Mouse (Mus musculus) hindbrain, embryonic 10.5 days (tissue): ENCODE measurements around the gene Fer1l5. TPM values are rescaled to one million over a fixed set of nuclear protein-coding genes. Genes with fewer than 3 reads are reported as not detected.
A peak's percentile ranks its signal among the peaks of the same experiment; 100 is the strongest.

Experiments used
- DNase-seq: peaks from one replicate; pipeline ENCODE4 v3.0.0-alpha.2; 2017; ENCODE audit warnings: low spot score
- H3K27ac ChIP-seq: fragments of 300-500 bp; sonication (generic); 2 replicates; pipeline ENCODE4 v1.5.1; 2016; ENCODE audit warnings: mild to moderate bottlenecking, moderate library complexity
- H3K27me3 ChIP-seq: fragments of 300-500 bp; sonication (generic); 2 replicates; pipeline ENCODE4 v1.6.1; 2016; ENCODE audit warnings: mild to moderate bottlenecking; ENCODE audit not compliant: poor library complexity, insufficient read depth, severe bottlenecking
- H3K36me3 ChIP-seq: fragments of 300-500 bp; sonication (generic); 2 replicates; pipeline ENCODE4 v1.6.1; 2016; ENCODE audit warnings: mild to moderate bottlenecking, moderate library complexity
- H3K4me1 ChIP-seq: fragments of 300-500 bp; sonication (generic); replicated peaks from 2 replicates; pipeline ENCODE4 v1.6.1; 2016; ENCODE audit warnings: mild to moderate bottlenecking
- H3K4me3 ChIP-seq: fragments of 300-500 bp; sonication (generic); 2 replicates; pipeline ENCODE4 v1.5.1; 2016; ENCODE audit warnings: mild to moderate bottlenecking, moderate library complexity
- H3K9me3 ChIP-seq: fragments of 300-500 bp; sonication (generic); 2 replicates; pipeline ENCODE4 v1.6.1; 2016; ENCODE audit warnings: mild to moderate bottlenecking, moderate library complexity
- WGBS: fragments of 180-500 bp; shearing (Covaris S2); methylation state at CpG from one replicate; pipeline ENCODE4 v1.1.7; 2016; 5-methylcytosine and 5-hydroxymethylcytosine counted together
- polyA plus RNA-seq: library from polyadenylated mRNA; unstranded; fragments of >200 nt; fragmentation: Nextera tagmentation; extraction: Ambion mirVana; gene quantifications from 2 replicates; pipeline ENCODE4 v1.2.1, GENCODE M21; 2016

Gene Fer1l5
- polyA plus RNA-seq = 1.2 and 1.6 TPM in 2 replicates

DNA sequence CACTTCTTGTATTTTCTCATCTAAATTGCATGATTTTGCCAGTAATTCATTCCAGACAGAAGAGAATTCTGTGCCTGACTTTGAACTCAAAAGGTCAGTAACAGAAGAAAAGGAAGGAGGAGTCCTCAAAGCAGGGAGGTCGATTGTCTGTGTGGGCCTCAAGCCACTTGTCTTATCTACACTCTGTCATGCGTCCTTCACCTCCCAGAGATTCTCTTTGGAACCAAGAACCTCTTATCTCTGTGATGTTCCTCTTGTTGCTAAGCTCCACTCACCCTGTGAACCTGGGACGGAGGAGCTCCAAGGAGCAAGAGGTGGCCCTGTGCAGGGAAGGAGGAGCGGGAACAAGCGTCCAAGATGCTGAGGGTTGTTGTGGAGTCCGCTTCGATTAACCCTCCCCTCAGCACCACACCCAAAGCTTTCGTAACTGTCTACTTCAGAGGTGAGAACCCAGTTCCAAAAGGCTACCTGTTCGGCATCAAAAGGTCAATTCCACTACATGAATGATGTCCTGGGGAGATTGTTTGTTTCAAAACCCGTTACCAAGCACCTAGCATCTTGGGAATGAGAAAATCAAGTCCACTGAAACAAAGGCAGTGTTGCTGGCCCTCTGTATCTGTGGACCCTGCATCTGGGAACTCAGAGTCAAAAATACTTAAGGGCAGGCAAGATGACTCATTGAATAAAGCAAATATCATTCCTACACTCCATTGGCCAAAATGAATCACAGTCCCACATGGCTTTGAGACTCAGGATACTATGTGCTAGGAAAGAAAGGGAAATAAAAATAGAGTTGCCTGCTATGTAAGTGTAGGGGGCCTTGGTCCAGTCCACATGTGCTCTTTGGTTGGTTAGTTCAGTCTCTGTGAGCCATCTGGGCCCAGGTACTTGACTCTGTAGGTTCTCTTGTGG lies at the start of gene Fer1l5:
Gene Fer1l5 (plus strand): TSS at position 358 of the 912 bp plus-strand sequence.
- DNase-seq = no peak
- H3K27ac ChIP-seq = no peak within 1 kb of the TSS
- 83% methylated on average over 10 of the region's 10 CpGs for WGBS

DNA sequence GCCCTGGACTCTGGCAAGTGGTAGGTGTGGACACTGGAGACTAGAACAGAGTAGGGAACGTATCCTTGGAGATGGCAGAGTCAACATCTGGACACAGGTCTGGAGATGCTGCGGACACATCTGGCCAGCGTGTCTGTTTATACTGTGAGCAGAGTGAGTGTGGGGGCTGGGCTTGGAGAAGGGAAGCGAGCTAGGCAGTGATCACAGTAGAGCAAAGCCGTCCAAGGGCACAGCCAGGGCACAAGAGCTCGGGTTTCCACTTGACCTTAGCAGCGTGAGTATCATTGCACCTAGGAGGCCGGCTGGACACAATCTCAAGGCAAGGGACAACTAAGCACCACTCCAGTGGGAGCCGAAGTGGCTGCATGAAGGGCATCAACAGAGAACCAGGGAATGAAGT lies 49.0 kb upstream of the Fer1l5 start:
- no peaks in the 10 kb centered on the region for H3K27me3 ChIP-seq
- H3K4me1 ChIP-seq = peaks cover 10% of the 10 kb centered on the region
- no peak for DNase-seq
- no peak overlapping the region for H3K27ac ChIP-seq
- H3K36me3 ChIP-seq = peaks cover 39% of the 10 kb centered on the region
- H3K4me3 ChIP-seq = no peak overlapping the region
- no peaks in the 10 kb centered on the region for H3K9me3 ChIP-seq
- WGBS = 63% methylated on average over 9 of the region's 9 CpGs

More for the DNA sequence above, at the start of gene Fer1l5:
- no peak within 1 kb of the TSS for H3K4me3 ChIP-seq
- H3K27me3 ChIP-seq = no peaks in the 10 kb centered on the region
- H3K9me3 ChIP-seq = no peaks in the 10 kb centered on the region
- H3K4me1 ChIP-seq = peaks cover 15% of the 10 kb centered on the region
- H3K36me3 ChIP-seq = no peaks in the 10 kb centered on the region

DNA sequence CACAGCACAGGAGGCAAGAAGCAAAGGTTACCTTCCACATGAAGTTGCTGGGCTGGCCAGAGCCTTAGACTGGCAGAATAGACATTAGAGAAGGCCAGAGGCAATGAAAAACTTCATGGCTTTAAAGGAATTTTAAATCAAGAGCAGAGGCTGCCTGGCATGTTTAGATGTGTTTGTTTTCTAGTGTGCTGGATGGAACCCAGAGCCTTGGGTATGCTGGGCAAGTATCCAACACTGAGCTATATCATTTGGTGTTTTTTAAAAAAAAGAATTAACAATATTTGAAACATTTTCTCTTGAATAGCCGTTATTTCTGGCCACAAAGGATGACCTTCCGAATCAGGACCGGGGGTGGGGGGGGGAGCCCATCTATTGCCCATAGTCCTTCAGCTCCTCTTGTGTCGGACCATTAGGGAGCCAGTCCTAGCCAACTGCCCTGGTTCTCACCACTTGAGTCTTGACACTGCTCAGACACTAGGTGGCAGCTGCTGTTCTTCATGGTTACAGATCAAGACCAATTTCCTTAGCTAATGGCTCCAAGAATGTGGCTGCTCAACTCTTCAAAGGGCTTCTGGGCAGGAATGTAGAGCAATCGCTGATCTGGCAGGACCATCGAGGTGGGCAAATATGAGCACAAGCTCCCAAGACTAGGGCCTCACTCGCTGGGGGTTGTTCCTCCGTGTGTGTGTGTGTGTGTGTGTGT lies 48.2 kb upstream of the Fer1l5 start:
- peak; percentile 40 for DNase-seq

DNA sequence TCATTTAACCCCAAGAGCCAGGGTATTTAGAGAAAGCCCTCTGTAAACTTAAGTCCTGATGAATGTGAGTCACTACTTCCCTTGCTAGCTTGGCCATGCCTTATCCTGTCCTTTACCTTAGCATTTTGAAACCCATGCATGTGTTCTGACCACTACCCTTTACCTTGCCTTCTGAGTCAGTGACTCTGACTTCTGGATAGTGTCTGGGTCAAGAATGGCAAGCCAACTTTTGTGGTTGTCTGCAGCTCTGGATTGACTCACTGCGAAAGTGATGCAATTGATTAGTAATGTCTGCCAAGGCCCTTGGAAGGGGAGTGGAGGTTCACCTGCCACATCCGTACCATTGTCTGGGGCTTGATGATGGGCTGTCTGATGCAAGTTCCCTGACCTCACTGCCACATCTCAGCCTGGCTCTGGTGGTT lies 46.2 kb upstream of the Fer1l5 start:
- WGBS = 93% methylated on average over 2 of the region's 2 CpGs
- Histone ChIP-seq H3K36me3 (peaks cover 36% of the 10 kb centered on the region), H3K27ac (no peak overlapping the region), H3K27me3 (no peaks in the 10 kb centered on the region), H3K4me3 (no peak overlapping the region), H3K4me1 (peaks cover 10% of the 10 kb centered on the region), H3K9me3 (no peaks in the 10 kb centered on the region)
- DNase-seq = no peak

More for the DNA sequence above, 48.2 kb upstream of the Fer1l5 start:
- Histone ChIP-seq H3K4me1 (peaks cover 10% of the 10 kb centered on the region), H3K27ac (no peak overlapping the region), H3K4me3 (no peak overlapping the region), H3K27me3 (no peaks in the 10 kb centered on the region), H3K36me3 (peaks cover 40% of the 10 kb centered on the region), H3K9me3 (no peaks in the 10 kb centered on the region)
- 61% methylated on average over 8 of the region's 8 CpGs for WGBS

DNA sequence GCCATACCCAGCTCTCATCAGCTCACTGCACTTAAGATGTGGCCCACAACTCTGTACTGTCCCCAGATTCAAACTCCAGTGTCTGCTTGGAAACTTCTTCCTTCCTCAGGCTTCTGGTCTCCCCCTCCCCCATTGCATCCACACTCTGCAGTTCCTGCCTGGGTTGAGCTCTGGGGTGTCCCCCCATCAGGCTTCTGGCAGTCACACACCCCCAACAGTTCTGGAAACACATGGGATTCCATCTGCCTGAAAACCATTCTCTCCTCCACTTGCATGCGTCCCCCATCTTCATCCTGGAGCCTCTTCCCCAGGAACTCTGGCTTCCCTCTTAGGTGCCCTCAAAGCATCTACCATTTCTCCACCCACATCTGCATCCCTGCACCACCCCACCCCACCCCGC lies 45.3 kb upstream of the Fer1l5 start:
- no peaks in the 10 kb centered on the region for H3K9me3 ChIP-seq
- WGBS = 91% methylated on average over 2 of the region's 2 CpGs
- DNase-seq = no peak
- peaks cover 10% of the 10 kb centered on the region for H3K4me1 ChIP-seq
- peaks cover 41% of the 10 kb centered on the region for H3K36me3 ChIP-seq
- no peak overlapping the region for H3K4me3 ChIP-seq
- no peak overlapping the region for H3K27ac ChIP-seq
- no peaks in the 10 kb centered on the region for H3K27me3 ChIP-seq

DNA sequence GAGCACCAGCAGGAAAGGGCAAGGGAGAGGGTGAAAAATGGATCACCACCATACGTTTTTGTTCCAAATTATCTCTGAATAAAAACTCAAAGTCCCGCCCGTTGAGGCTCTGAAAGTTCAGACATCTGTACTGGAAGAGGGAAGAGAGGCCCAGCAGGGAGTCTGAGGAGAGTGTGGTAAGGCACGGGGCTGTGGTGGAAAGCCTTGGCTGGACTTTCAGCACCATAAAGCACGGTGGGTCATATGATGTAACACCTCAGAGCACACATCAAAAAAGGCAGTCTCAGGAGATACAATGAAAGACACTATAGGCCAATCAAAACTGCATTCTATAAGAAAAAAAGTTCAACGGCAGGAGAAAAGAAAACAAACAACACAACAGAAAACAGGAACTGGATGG lies 40.3 kb upstream of the Fer1l5 start:
- H3K9me3 ChIP-seq = no peaks in the 10 kb centered on the region
- no peak overlapping the region for H3K27ac ChIP-seq
- no peaks in the 10 kb centered on the region for H3K27me3 ChIP-seq
- peaks cover 70% of the 10 kb centered on the region for H3K36me3 ChIP-seq
- no peak for DNase-seq
- no peaks in the 10 kb centered on the region for H3K4me1 ChIP-seq
- WGBS = 81% methylated on average over 6 of the region's 6 CpGs
- no peak overlapping the region for H3K4me3 ChIP-seq

DNA sequence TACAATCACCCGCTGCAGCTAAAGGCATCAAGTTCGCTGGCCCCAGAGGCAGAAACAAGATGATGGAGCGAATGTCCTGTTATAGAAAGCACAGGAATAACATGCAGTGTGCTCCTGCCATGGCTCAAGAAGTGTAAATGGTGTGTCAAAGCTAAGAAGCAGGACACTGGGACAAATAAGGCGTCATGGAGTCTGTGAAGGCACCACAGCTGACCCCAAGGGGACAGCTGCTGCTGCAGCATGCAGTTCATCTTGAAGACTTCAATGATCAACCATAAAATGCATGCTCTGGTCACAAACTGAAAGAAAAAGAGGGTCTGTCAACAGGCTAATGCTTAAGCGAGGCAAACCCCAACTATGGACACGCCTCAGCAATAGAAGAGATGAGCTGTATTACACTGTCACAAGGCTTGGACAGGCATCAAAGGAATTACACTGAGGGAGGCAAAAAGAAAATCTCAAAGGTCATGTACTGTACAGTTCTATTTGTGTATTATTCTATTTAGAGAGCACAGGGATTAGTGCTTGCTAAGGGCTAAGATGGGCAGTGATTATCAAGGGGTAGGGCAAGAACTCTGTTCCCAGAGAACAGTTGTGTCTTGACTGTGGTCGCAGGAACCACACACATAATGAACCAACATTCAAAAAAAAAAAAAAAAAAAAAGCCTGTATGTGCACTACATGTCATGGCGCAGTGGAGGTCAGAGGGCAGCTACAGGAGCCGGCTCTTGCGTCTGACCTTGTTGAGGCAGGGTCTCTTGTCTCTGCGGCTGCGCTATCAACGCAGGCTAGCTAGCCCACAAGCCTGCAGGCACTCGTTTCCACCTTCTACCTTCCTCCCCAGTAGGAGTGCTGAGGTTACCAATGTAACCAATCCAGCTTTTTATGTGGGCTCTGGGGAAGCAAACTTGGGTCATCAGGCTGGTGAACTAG lies 38.9 kb upstream of the Fer1l5 start:
- no peak overlapping the region for H3K4me3 ChIP-seq
- 79% methylated on average over 14 of the region's 14 CpGs for WGBS

DNA sequence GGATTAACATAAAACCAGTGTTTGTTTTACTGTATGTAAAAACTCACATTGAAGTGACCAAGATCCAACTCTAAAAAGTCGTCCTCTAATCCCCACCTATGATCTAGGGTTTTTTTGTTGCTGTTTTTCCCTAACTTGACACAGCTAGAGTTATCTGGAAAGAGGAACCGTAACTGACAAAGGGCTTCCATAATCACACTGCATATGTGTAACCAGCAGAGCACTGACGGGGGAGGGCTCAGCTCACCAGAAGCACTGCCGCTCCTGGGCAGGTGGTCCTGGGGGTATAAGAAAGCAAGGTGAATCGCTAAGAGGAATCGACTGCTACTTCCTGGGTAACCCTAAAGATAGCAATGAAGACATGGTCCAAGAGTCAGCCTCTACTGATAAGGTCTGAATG lies 29.5 kb upstream of the Fer1l5 start:
- WGBS = 95% methylated on average over 6 of the region's 6 CpGs
- no peaks in the 10 kb centered on the region for H3K27me3 ChIP-seq
- H3K27ac ChIP-seq = no peak overlapping the region
- DNase-seq = no peak
- H3K36me3 ChIP-seq = peaks cover 100% of the 10 kb centered on the region
- no peak overlapping the region for H3K4me3 ChIP-seq
- no peaks in the 10 kb centered on the region for H3K9me3 ChIP-seq
- no peaks in the 10 kb centered on the region for H3K4me1 ChIP-seq

More for the DNA sequence above, 38.9 kb upstream of the Fer1l5 start:
- DNase-seq = no peak
- Histone ChIP-seq H3K36me3 (peaks cover 75% of the 10 kb centered on the region), H3K4me1 (no peaks in the 10 kb centered on the region), H3K27ac (no peak overlapping the region), H3K27me3 (no peaks in the 10 kb centered on the region), H3K9me3 (no peaks in the 10 kb centered on the region)

DNA sequence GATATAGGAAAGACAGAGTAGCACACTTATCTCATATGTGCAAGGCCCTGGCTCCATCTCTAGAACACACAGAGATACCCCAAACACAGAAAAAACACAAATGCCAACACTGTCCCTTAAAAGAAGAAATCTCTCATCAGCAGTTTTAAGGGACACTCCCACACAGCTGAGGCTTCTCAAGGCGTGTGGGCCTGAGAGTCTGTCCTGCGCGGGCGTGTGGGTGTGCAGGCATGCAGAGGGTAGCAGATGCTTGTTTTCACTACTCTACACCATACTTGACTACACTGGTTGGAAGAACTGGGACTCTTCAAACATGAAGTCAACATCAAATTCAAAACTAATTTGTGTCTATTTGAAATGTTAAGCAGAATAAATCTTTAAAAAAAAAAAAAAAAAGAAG lies 19.7 kb upstream of the Fer1l5 start:
- H3K36me3 ChIP-seq = peaks cover 98% of the 10 kb centered on the region

DNA sequence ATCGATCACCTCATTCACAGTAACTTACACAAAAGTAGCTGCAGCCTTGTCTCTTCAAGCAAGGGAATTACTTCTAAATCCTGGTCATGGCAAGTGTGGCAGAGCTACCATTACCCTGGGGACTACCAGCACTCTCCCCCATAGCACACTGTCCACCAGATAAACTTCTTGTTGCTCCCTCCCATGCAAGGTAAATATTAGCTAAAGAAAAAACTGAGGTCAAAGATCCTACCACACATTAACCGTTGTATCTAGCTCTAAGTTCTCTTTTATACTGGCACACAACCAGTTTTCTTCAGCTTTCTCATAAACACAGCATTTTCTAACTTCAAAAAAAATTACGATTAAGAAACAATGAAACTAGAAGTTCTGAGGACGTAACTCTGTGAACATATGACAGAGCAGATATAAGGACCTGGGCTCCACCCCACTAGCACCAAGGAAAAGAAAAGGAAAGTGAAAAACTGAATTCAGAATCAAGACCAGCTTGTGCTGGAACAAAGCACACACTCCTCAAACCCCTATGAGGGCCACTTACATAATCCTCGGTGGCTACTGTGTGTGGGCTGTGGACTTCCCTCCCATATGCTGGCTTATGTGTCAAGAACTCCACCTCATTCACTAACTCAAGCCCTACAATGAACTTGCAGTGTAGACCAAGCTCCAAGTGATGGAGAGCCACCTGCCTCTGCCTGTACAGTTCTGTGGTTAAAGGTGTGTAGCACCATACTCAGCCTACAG lies 15.0 kb upstream of the Fer1l5 start:
- 94% methylated on average over 5 of the region's 5 CpGs for WGBS
- Histone ChIP-seq H3K27ac (no peak overlapping the region), H3K27me3 (no peaks in the 10 kb centered on the region), H3K9me3 (no peaks in the 10 kb centered on the region), H3K4me1 (no peaks in the 10 kb centered on the region), H3K4me3 (no peak overlapping the region), H3K36me3 (peaks cover 95% of the 10 kb centered on the region)
- no peak for DNase-seq

More for the DNA sequence above, 19.7 kb upstream of the Fer1l5 start:
- H3K9me3 ChIP-seq = no peaks in the 10 kb centered on the region
- WGBS = 86% methylated on average over 4 of the region's 4 CpGs
- no peaks in the 10 kb centered on the region for H3K4me1 ChIP-seq
- H3K27me3 ChIP-seq = no peaks in the 10 kb centered on the region
- no peak overlapping the region for H3K27ac ChIP-seq
- H3K4me3 ChIP-seq = no peak overlapping the region
- DNase-seq = no peak

DNA sequence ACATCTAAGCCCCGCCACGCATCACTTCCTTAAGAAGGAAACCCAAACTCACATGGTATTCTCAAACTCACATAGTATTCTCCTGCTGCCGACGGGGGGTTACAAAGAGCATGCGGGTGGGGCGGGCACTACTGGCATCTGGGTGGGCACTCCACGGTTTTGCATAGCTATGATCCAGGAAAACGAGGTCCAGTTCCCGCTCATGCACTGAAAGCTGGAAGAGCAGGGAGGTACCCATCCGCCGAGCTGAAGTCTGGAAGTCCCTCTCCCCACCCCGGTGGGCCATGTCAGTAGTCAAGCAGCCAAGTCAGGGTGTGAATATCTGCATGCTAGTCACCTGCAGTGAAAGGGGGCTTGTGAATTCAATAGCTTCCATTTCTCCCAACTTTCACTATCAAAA lies 4.4 kb upstream of the Fer1l5 start:
- H3K4me3 ChIP-seq = peak overlapping the region; percentile 95
- no peaks in the 10 kb centered on the region for H3K9me3 ChIP-seq
- H3K4me1 ChIP-seq = peaks cover 16% of the 10 kb centered on the region
- DNase-seq = no peak
- peaks cover 38% of the 10 kb centered on the region for H3K36me3 ChIP-seq
- no peaks in the 10 kb centered on the region for H3K27me3 ChIP-seq
- no peak overlapping the region for H3K27ac ChIP-seq
- WGBS = 70% methylated on average over 12 of the region's 12 CpGs
